Mouse (Mus musculus) lung, adult 2 months (tissue): Measurements from ENCODE around the gene Itch.

ENCODE experiments used
- CTCF ChIP-seq: fragments of 200-500 bp; IDR thresholded peaks from 2 replicates; pipeline ENCODE4 v1.5.1; 2011; ENCODE audit warnings: mild to moderate bottlenecking, low read length, control low read depth; ENCODE audit not compliant: insufficient read depth
- POLR2A ChIP-seq: fragments of 200-500 bp; IDR thresholded peaks from 2 replicates; pipeline ENCODE4 v1.6.1; 2011; ENCODE audit warnings: low read depth, mild to moderate bottlenecking, control low read depth, low read length, borderline replicate concordance; ENCODE audit errors: extremely low read depth

GRCm38 (mm10) chr2:155249588-155249987 lies 116.3 kb downstream of the Itch start:
- TF ChIP-seq POLR2A (no peak), CTCF (no peak)
